Mouse (Mus musculus): ENCODE measurements around the gene Zfp414. TPM values are rescaled to one million over a fixed set of nuclear protein-coding genes. Genes with fewer than 3 reads are reported as not detected.

The Zfp414 gene
- total and polyA plus RNA-seq, 2 experiments from 2014 or later: 20.3 to 29.0 TPM

DNA sequence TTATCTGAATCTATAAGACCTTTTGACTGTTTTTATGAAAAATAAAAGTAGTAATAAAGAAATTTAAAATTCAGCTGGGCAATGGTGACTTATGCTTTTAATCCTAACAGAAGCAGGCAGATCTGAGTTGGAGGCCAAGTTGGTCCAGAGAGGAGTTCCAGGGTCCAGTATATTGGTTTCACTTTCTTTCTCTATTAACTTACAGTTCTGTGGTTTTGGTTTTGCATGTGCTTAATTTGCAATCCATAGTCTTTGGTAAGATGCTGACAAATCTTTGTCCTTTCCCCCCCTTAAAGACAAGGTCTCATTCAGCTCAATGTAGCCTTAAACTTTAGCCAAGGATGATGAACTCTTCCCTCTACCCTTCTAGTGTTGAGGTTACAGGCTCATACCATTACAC is 49.9 kb downstream of the Zfp414 start:
- peaks cover 16% of the 10 kb centered on the region for H3K36me3 ChIP-seq (replicated peaks; ENCODE audit: control insufficient read depth, insufficient read depth, low read length)
- no peak overlapping the region for H3K4me2 ChIP-seq (ENCODE audit: low read depth, low read length)
- no peak overlapping the region for H3K9ac ChIP-seq (replicated peaks; ENCODE audit: low read depth, low read length)
- no peaks in the 10 kb centered on the region for H3K9me3 ChIP-seq (replicated peaks; ENCODE audit: control insufficient read depth, low read length)
- DNase-seq (ENCODE audit: low spot score) (no peak), ATAC-seq (ENCODE audit: insufficient read depth, low read depth) (no peak)
- H3K4me3 ChIP-seq (ENCODE audit: low read depth, low read length): no peak overlapping the region
- TF ChIP-seq EP300 (IDR thresholded peaks at IDR 0.05; ENCODE audit: low read depth) (no peak), CTCF (IDR thresholded peaks at IDR 0.05; ENCODE audit: low read depth) (no peak)
- peaks cover 47% of the 10 kb centered on the region for H3K4me1 ChIP-seq (ENCODE audit: control insufficient read depth, insufficient read depth)
- H3K27me3 ChIP-seq (ENCODE audit: control insufficient read depth, insufficient read depth, low read length): no peaks in the 10 kb centered on the region
- no peak overlapping the region for H3K27ac ChIP-seq (ENCODE audit: low read depth)

Other genes starting within 250 kb of the Zfp414 start
- gene Zfp101, start 234.4 kb upstream of the Zfp414 start, total RNA-seq (2014; rRNA removed; ENCODE audit: low replicate concordance): 2.1 and 6.6 TPM in 2 replicates
- 3.4 and 3.8 TPM in 2 replicates for gene Zfp101, start 234.4 kb upstream of the Zfp414 start, polyA plus RNA-seq (2015; fragmentation: Nextera tagmentation; extraction: Ambion mirVana)
- not detected in 2 replicates for gene Actl9, start 196.2 kb upstream of the Zfp414 start, total RNA-seq (2014; rRNA removed; ENCODE audit: low replicate concordance)
- gene Actl9, start 196.2 kb upstream of the Zfp414 start, polyA plus RNA-seq (2015; fragmentation: Nextera tagmentation; extraction: Ambion mirVana): not detected in 2 replicates
- 17.0 and 34.7 TPM in 2 replicates for gene Adamts10, start 104.9 kb upstream of the Zfp414 start, total RNA-seq (2014; rRNA removed; ENCODE audit: low replicate concordance)
- gene Adamts10, start 104.9 kb upstream of the Zfp414 start, polyA plus RNA-seq (2015; fragmentation: Nextera tagmentation; extraction: Ambion mirVana): 13.6 and 14.8 TPM in 2 replicates
- 2.6 and 3.0 TPM in 2 replicates for gene Myo1f, start 73.4 kb upstream of the Zfp414 start, total RNA-seq (2014; rRNA removed; ENCODE audit: low replicate concordance)
- gene Myo1f, start 73.4 kb upstream of the Zfp414 start, polyA plus RNA-seq (2015; fragmentation: Nextera tagmentation; extraction: Ambion mirVana): 1.1 and 1.6 TPM in 2 replicates
- gene Pram1, start 9.0 kb downstream of the Zfp414 start, total RNA-seq (2014; rRNA removed; ENCODE audit: low replicate concordance): not detected in 2 replicates
- gene Pram1, start 9.0 kb downstream of the Zfp414 start, polyA plus RNA-seq (2015; fragmentation: Nextera tagmentation; extraction: Ambion mirVana): 0.08 and 0.29 TPM in 2 replicates
- 47.1 and 54.3 TPM in 2 replicates for gene Hnrnpm, start 57.8 kb downstream of the Zfp414 start, total RNA-seq (2014; rRNA removed; ENCODE audit: low replicate concordance)
- gene Hnrnpm, start 57.8 kb downstream of the Zfp414 start, polyA plus RNA-seq (2015; fragmentation: Nextera tagmentation; extraction: Ambion mirVana): 139 and 151 TPM in 2 replicates
- gene March2, start 89.6 kb downstream of the Zfp414 start, total RNA-seq (2014; rRNA removed; ENCODE audit: low replicate concordance): 117 and 124 TPM in 2 replicates
- gene March2, start 89.6 kb downstream of the Zfp414 start, polyA plus RNA-seq (2015; fragmentation: Nextera tagmentation; extraction: Ambion mirVana): 87.6 and 88.5 TPM in 2 replicates
- 58.6 and 87.8 TPM in 2 replicates for gene Rab11b, start 131.4 kb downstream of the Zfp414 start, total RNA-seq (2014; rRNA removed; ENCODE audit: low replicate concordance)
- gene Rab11b, start 131.4 kb downstream of the Zfp414 start, polyA plus RNA-seq (2015; fragmentation: Nextera tagmentation; extraction: Ambion mirVana): 382 and 425 TPM in 2 replicates
- 35.2 and 79.3 TPM in 2 replicates for gene Angptl4, start 152.7 kb downstream of the Zfp414 start, total RNA-seq (2014; rRNA removed; ENCODE audit: low replicate concordance)
- gene Angptl4, start 152.7 kb downstream of the Zfp414 start, polyA plus RNA-seq (2015; fragmentation: Nextera tagmentation; extraction: Ambion mirVana): 59.2 and 124 TPM in 2 replicates
- gene Kank3, start 181.4 kb downstream of the Zfp414 start, total RNA-seq (2014; rRNA removed; ENCODE audit: low replicate concordance): 33.3 and 68.7 TPM in 2 replicates
- gene Kank3, start 181.4 kb downstream of the Zfp414 start, polyA plus RNA-seq (2015; fragmentation: Nextera tagmentation; extraction: Ambion mirVana): 46.1 and 50.8 TPM in 2 replicates
- gene Rps28, start 195.5 kb downstream of the Zfp414 start, total RNA-seq (2014; rRNA removed; ENCODE audit: low replicate concordance): 127 and 305 TPM in 2 replicates
- gene Rps28, start 195.5 kb downstream of the Zfp414 start, polyA plus RNA-seq (2015; fragmentation: Nextera tagmentation; extraction: Ambion mirVana): 622 and 631 TPM in 2 replicates
- 467 and 766 TPM in 2 replicates for gene Ndufa7, start 195.5 kb downstream of the Zfp414 start, total RNA-seq (2014; rRNA removed; ENCODE audit: low replicate concordance)
- gene Ndufa7, start 195.5 kb downstream of the Zfp414 start, polyA plus RNA-seq (2015; fragmentation: Nextera tagmentation; extraction: Ambion mirVana): 899 and 938 TPM in 2 replicates
- gene Cd320, start 214.0 kb downstream of the Zfp414 start, total RNA-seq (2014; rRNA removed; ENCODE audit: low replicate concordance): 17.3 and 24.0 TPM in 2 replicates
- gene Cd320, start 214.0 kb downstream of the Zfp414 start, polyA plus RNA-seq (2015; fragmentation: Nextera tagmentation; extraction: Ambion mirVana): 37.3 and 41.6 TPM in 2 replicates
- not detected in 2 replicates for gene Gm7029, start 244.7 kb downstream of the Zfp414 start, total RNA-seq (2014; rRNA removed; ENCODE audit: low replicate concordance)
- not detected in 2 replicates for gene Gm7029, start 244.7 kb downstream of the Zfp414 start, polyA plus RNA-seq (2015; fragmentation: Nextera tagmentation; extraction: Ambion mirVana)

All from heart, postnatal 0 days (tissue).